Mouse (Mus musculus): ENCODE results near the gene Cfap20.

- no peak for TF ChIP-seq POLR2A (IDR thresholded peaks at IDR 0.05; ENCODE audit: borderline replicate concordance, insufficient read depth, low read length)
- no peak for TF ChIP-seq CTCF (IDR thresholded peaks at IDR 0.05; ENCODE audit: borderline replicate concordance, insufficient read depth, low read depth, low read length)
Measured at GRCm38 (mm10) chr8:95470008-95470407, 35.3 kb upstream of the Cfap20 start.
